Mouse (Mus musculus) layer of hippocampus, postnatal 25 days (tissue): ENCODE data around the gene Vmn2r60. TPM values are rescaled to one million over a fixed set of nuclear protein-coding genes. Genes with fewer than 3 reads are reported as not detected.
"Not testable (repeated sequence)": the region's sequence is repeated elsewhere in the genome, so short reads cannot be mapped to it uniquely, and the experiment has no call there.

Source experiments
- DNase-seq, 2 experiments: peaks; one replicate each; pipeline ENCODE4 v3.0.0; 2022; ENCODE audit warnings: mixed read lengths in 2 of 2, low spot score in 1 of 2; ENCODE audit errors: extremely low spot score in 1 of 2
- total RNA-seq, 2 experiments: library from RNA; stranded (reverse); gene quantifications; 2 replicates each; pipeline ENCODE4 v1.2.3; 2021

The Vmn2r60 gene
- under 1 TPM; 0.07 to 0.09 TPM for total RNA-seq

GRCm38 (mm10) chr7:42107470-42107869 lies at the start of gene Vmn2r60:
Gene Vmn2r60 (plus strand): TSS chr7:42107770.
- no peak for DNase-seq

- DNase-seq, result no peak
Measured at GRCm38 (mm10) chr7:42058923-42059322, 48.6 kb upstream of the Vmn2r60 start, which contains the start of gene Vmn2r59. Gene Vmn2r59 (minus strand): TSS chr7:42059023.

GRCm38 (mm10) chr7:42107061-42107460 lies 509 bp upstream of the Vmn2r60 start:
- not testable (repeated sequence) for DNase-seq

Other genes starting within 250 kb of the Vmn2r60 start
- not detected for gene Vmn2r58, start 235.1 kb upstream of the Vmn2r60 start, total RNA-seq
- not detected for gene Vmn2r59, start 48.7 kb upstream of the Vmn2r60 start, total RNA-seq
- gene Vmn2r61, start 152.3 kb downstream of the Vmn2r60 start, total RNA-seq, result not detected